Mouse (Mus musculus) spleen, postnatal 10 days (tissue): ENCODE data around the gene Spata20.

Experiments
- DNase-seq, 2 experiments: peaks; one replicate each; pipeline ENCODE4 v3.0.0; 2021 to 2022; ENCODE audit warnings: low spot score in 2 of 2

Spata20 gene

GRCm38 (mm10) chr11:94486001-94486400, at the start of gene Spata20:
Gene Spata20, minus strand, starts transcription at chr11:94486179.
- peak; percentile 78 to 86 for DNase-seq

GRCm38 (mm10) chr11:94533171-94533570, 47.2 kb upstream of the Spata20 start:
- no peak for DNase-seq

GRCm38 (mm10) chr11:94528879-94529278, 42.9 kb upstream of the Spata20 start:
- DNase-seq: no peak

- no peak for DNase-seq
These were observed 40.3 kb upstream of the Spata20 start for GRCm38 (mm10) chr11:94526171-94526879.

DNA sequence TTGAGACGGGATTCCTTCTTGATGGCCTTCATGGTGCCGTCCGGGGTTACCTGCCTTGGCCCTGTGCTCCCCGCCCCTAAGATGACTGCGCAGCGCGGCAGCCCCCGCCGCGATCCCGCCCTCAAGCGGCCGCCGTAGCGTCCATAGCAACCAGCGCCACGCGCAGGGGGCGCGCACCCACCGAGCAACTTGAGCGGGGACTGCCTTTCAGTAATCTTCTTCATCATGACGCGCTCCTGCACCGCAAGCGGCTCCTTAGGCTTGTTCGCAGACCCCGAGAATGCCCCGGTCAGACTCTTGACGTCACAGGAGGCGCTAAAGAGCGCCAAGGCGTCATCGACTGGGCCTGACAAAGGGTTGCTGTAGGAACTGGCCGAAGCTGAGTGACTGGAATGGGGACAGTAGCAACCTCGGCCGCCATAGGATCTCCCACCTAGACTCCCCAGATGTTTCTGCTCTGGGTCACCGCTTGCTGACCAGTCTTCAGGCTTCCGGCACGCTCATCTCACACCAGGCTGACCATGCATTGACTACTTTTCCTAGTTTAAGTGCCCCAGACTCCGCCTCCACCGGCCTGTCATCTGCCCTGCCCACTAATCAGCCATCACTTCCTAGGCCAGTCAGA, 35.4 kb upstream of the Spata20 start, which contains the start of gene Mycbpap:
Gene Mycbpap, minus strand, starts transcription at position 524 of the 625 bp plus-strand sequence.
- peak; percentile 25 to 34 for DNase-seq

DNA sequence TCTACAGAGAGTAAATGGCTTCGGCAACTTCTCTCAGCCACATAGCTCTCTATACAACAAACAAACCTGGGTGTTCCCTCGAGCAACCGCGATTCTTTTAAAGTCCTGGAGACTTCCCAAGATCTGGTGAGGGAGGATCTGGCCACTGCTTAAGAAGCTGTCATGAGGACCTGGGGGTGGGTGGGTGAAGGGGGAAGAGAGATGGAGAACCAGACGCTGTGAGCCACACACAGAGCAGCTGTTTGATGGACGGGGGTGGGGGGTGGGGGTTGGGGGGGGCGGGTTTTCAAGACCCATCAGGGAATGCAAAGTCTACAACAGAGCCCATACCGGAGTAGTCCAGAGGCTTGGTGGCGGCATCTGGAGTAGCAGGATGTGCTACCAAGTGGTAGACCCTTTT, 27.5 kb upstream of the Spata20 start:
- no peak for DNase-seq

- DNase-seq: no peak
These were observed 23.0 kb upstream of the Spata20 start for GRCm38 (mm10) chr11:94508976-94509375.

DNA sequence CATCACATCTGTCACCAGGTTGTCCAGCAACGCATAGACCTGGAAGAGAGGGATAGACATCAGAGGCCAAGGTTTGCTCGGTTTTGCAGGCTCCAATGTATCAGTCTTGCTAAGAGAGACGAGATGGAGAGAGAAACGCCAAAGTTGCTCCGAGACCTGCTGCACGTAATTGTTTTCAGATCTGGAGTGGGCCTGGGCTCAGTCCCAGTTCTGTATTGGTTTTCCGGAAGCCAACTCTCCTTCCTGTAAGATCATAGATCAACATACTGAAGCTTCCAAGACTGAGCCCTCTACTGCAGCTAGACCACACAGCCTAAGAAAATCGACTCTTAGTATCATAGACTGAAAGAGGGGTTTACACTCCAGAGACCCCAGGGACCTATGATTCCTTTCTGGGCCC, 15.5 kb upstream of the Spata20 start:
- DNase-seq: no peak

- DNase-seq: no peak
These were observed 14.4 kb upstream of the Spata20 start for GRCm38 (mm10) chr11:94500362-94500761.

- DNase-seq: no peak
These were observed 13.7 kb upstream of the Spata20 start, which contains the start of gene Epn3 for GRCm38 (mm10) chr11:94499661-94500152. Gene Epn3, minus strand, starts transcription at chr11:94499974.

GRCm38 (mm10) chr11:94499035-94499434, 13.1 kb upstream of the Spata20 start:
- no peak for DNase-seq

DNA sequence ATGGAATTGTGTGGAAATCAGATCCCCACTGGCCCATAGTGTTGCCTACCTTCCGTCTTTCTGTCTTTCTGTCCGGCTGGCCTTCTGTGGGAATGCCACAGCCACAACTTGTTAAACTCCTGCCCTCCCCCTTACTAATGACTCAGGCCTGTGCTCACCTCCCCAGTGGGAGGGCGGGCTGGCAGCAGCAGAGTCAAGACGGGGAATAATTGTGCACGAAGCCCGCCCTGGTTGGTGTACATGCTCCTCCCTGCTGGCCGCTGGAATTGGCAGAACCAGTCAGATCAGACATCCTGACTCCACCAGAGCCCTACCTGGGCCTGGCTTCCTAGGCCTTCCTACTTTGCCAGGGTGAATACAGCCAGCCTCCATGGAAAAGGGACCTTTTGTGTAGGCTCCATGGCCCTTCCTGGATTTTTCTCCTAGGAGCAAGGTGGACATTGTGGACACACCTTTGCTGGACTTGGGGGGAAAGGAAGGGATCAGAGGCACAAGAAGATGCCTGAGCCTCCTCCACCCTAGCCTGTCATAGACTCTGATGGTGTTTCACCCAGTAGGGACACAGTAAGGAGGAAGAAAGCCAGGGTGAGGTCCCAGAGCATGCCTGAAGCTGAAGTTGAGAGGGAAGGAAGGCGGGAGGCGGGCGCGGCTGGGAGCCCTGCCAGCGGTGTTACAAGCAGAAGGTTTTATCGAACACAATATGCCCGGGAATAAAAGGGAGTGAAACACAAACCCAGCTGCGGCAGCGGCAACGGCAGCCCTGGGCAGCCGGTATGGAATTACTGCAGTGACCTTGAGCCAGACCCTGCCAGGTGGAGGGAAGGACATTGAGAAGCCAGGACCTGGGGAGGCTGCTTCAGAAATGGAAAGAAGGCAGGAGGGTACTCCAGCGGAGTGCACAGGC, 12.4 kb upstream of the Spata20 start:
- DNase-seq: no peak

- no peak for DNase-seq
These were observed 9.4 kb upstream of the Spata20 start for GRCm38 (mm10) chr11:94495415-94495814.

GRCm38 (mm10) chr11:94491749-94492099, 5.7 kb upstream of the Spata20 start:
- DNase-seq: no peak

GRCm38 (mm10) chr11:94491035-94491748, 5.2 kb upstream of the Spata20 start:
- no peak for DNase-seq

GRCm38 (mm10) chr11:94489745-94490144, 3.8 kb upstream of the Spata20 start:
- no peak for DNase-seq

GRCm38 (mm10) chr11:94488767-94489533, 3.0 kb upstream of the Spata20 start:
- no peak for DNase-seq

DNA sequence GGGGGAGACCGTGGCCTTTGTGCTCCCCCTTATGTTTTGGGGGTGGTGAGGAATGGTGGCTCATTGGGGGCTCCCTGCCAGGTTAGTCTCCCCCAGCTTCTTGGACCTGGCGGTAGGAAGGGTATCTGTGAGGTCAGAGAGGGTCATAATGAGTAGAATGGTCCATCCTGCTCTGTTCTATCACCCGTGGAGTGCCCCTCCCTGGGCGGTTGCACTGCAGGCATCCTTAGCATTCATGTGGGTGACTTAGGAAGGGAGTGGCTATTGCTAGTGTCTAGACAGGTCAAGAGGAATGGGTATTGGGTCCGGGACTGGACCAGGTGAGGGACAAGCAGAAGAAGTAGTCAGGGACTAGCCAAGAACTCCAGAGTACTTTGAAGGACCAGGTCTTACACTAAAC, 756 bp downstream of the Spata20 start:
- DNase-seq: no peak

DNA sequence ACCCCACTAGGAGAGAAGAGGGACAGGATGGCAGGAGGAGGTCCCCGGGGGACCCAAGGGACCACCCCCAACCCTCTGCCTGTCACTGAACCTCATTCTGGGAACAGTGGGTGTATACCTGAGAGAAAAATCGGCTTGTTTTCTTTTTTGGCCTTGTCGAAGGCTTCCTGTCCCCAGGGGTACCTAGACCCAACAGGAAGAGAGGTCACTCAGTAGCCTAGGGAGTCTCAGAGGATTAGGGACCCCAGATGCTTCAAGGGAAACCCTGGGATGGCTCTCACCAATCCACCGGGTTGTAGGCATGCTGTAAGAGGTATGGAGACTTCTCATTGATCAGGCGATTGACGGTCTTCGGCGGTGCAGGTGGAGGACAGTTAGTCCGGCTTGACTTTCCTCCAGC, 1.3 kb downstream of the Spata20 start:
- DNase-seq: no peak

GRCm38 (mm10) chr11:94483921-94484320, 2.1 kb downstream of the Spata20 start:
- DNase-seq: no peak

- DNase-seq: no peak
These were observed 2.5 kb downstream of the Spata20 start for GRCm38 (mm10) chr11:94483436-94483835.
